Mouse (Mus musculus): ENCODE data around the gene Gstp3.
A peak's percentile ranks its signal among the peaks of the same experiment; 100 is the strongest.
"Not testable (repeated sequence)": the region's sequence is repeated elsewhere in the genome, so short reads cannot be mapped to it uniquely, and the experiment has no call there.

The Gstp3 gene

GRCm38 (mm10) chr19:4063357-4063756 is 4.0 kb upstream of the Gstp3 start:
- DNase-seq (ENCODE audit: low read depth, low spot score) = not testable (repeated sequence)

GRCm38 (mm10) chr19:4060899-4061465 is 1.6 kb upstream of the Gstp3 start:
- no peak for DNase-seq (ENCODE audit: low read depth, low spot score)

DNA sequence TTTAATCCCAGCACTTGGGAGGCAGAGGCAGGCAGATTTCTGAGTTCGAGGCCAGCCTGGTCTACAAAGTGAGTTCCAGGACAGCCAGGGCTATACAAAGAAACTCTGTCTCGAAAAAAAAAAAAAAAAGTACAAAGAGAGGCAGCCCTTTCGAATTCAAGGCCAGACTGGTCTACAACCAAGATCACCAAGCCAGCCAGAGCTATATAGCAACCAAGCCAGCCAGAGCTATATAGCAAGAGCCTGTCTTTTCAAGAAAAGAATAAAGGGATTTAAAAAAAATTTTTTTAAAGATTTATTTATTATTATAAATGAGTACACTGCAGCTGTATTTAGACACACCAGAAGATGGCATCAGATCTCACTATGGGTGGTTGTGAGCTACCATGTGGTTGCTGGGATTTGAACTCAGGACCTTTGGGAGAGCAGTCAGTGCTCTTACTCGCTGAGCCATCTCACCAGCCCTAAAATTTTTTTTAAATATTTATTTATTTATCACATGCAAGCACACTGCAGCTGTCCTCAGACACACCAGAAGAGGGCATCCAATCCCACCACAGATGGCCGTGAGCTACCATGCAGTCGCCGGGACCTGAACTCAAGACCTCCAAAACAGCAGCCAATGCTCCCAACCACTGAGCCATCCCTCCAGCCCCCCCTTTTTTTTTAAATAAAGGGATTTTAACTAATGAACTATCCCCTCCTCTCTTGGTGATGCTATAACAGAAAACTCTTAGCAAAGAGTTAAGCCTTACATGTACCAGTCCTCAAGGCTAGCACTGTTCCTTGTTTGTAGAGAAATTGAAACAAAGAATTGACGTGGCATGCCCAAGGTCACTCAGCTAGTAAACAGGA is 902 bp upstream of the Gstp3 start:
- DNase-seq (ENCODE audit: low read depth, low spot score) = not testable (repeated sequence)

DNA sequence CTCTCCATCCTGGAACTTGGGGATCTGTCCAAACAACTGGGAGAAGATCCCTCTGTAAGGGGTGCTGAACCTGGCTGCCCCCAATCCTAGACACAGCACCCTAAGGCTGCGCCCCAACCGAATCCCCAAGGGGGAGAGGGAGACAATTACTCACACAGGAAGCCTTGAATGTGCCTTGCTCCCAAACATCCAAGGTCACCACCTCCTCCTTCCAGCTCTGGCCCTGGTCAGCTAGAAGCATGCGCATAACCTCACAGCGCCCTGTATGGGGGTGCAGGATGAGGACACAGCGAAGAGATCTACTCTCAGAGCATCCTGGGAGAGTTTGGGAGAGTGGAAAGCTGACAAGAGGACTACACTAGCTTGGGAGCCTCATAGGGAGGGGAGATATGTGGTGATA is 788 bp downstream of the Gstp3 start:
- no peak for DNase-seq (ENCODE audit: low read depth, low spot score)

- no peak for DNase-seq (ENCODE audit: low read depth, low spot score)
Measured at GRCm38 (mm10) chr19:4057962-4058361, 1.4 kb downstream of the Gstp3 start.

DNA sequence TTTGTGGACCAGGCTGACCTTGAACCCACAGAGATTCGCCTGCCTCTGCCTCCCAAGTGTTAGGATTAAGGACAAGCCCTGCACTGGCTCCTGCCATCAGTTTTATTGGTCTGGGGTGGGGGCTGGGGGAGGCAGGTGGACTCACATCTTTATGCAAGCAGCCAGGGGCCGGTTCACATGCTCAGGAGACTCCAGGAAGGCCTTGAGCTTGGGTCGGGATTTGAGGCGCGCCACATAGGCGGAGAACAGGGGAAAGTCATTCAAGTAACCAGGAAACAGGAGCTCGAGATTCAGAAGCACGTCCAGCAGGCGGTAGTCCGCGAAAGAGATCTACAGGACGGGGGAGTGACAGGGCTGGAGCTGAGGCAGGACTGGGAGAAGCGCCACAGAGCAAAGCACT is 2.0 kb downstream of the Gstp3 start:
- no peak for DNase-seq (ENCODE audit: low read depth, low spot score)

DNA sequence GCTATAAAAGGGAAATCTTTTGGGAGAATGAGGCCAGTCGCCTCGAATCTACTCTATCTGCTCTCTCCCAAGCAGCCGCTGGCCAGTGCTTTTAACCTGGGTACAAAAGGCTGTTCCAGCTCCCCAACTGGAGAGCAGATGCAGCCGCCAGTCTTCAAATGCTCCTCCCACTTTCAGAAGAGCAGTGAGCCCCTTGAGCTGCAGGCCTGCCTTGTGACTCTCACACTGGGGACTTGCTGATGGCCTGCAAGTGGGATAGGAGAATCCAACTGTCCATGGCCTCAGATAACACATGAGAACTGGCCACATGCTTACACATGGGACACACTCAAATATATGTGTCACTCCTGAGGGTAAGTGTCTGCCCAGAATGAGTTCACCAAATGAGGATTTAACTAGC is 2.6 kb downstream of the Gstp3 start:
- DNase-seq (ENCODE audit: low read depth, low spot score) = no peak

DNA sequence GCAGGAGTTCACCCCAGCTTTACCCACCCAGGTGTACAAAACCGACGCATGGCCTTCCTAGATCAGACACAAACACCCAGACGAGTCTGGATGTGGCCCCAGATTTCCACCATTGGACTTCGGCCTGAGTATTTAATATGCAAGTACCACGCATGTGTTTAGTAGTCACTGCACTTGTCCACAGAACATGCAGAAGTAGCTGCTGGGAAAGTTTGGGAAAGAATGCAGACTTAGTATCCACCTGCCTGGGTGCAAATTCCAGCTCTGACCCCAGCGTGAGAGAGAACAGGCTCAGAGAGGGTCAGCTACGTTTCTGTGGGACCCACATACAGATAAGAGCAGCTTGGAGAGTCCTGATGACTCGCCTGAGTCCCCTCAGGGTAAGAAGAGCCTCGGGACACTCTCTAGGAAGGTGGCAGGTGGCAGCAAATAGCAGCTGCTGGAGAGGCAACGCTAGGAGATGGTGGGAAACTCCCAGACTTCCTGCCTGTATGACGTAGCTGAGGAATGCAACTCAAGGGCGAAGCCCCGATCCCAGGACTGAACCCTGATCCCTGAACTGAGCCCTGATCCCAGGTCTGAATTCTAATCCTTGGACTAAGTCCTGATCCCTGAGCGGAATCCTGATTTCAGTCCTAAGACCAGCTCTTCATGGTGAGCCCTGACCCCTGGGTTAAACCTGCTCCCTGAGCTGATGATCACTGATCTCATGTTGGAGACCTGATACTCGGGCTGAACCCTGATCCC is 3.2 kb downstream of the Gstp3 start:
- no peak for DNase-seq (ENCODE audit: low read depth, low spot score)

- DNase-seq (ENCODE audit: low read depth, low spot score) = no peak
Measured at GRCm38 (mm10) chr19:4055216-4055946, 4.0 kb downstream of the Gstp3 start.

DNA sequence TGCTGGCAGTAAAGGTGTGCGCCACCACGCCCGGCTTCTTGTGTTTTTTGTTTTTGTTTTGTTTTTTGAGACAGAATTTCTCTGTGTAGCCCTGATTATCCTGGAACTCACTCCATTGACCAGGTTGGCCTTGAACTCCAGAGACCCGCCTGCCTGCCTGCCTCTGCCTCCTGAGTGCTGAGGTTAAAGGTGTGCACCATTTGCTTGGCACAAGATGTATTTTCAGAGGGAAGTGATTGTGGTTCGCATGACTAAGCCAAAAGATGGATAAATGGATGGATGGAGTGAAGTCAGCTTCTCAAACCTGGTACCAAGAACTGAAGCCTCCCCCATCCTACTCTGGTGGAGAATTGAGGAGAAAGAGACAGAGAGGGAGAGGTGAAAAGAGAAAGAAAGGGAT is 4.8 kb downstream of the Gstp3 start:
- no peak for DNase-seq (ENCODE audit: low read depth, low spot score)

- no peak for DNase-seq (ENCODE audit: low read depth, low spot score)
Measured at GRCm38 (mm10) chr19:4052516-4053030, 6.8 kb downstream of the Gstp3 start.

- DNase-seq (ENCODE audit: low read depth, low spot score) = peak; percentile 34
Measured at GRCm38 (mm10) chr19:4051741-4052515, 7.4 kb downstream of the Gstp3 start.

DNA sequence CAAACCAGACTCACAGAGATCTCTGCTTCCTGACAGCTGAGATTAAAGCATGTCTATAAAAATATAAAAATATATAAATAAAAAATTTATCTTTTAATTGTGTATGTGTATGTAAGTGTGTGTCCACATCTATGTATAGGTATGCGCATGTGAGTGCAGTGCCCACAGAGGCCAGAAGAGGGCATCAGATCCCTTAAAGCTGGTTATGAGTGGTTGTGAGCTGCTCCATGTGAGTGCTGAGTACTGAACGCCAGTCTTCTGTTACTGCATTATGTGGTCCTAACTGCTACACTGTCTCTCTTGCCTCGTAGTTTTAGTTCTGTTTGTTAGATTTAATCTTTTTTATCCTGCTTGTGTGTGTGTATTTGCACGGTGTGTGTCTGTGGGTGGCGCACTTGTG is 8.4 kb downstream of the Gstp3 start:
- DNase-seq (ENCODE audit: low read depth, low spot score) = no peak

DNA sequence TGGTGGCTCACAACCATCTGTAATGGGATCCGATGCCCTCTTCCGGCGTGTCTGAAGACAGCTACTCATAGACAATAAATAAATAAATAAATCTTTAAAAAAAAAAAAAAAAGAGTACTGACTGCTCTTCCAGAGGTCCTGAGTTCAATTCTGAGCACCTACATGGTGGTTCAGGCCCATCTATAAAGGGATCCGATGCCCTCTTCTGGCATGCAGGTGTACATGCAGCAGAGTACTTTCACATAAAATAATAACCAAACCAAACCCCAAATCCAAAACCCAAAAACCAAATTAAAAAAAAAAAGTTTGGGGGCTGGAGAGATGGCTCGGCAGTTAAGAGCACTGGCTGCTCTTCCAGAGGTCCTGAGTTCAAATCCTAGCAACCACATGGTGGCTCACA is 10.3 kb downstream of the Gstp3 start:
- not testable (repeated sequence) for DNase-seq (ENCODE audit: low read depth, low spot score)

GRCm38 (mm10) chr19:4047859-4048258 is 11.5 kb downstream of the Gstp3 start:
- DNase-seq (ENCODE audit: low read depth, low spot score) = peak; percentile 80

GRCm38 (mm10) chr19:4046866-4047254 is 12.5 kb downstream of the Gstp3 start:
- no peak for DNase-seq (ENCODE audit: low read depth, low spot score)

GRCm38 (mm10) chr19:4045966-4046865 is 13.2 kb downstream of the Gstp3 start, which contains the start of gene Gstp2:
TSS of gene Gstp2 (minus strand) at chr19:4046023.
- peak; percentile 90 for DNase-seq (ENCODE audit: low read depth, low spot score)

- DNase-seq (ENCODE audit: low read depth, low spot score) = not testable (repeated sequence)
Measured at GRCm38 (mm10) chr19:4044109-4044508, 15.3 kb downstream of the Gstp3 start.

- DNase-seq (ENCODE audit: low read depth, low spot score) = peak; percentile 80
Measured at GRCm38 (mm10) chr19:4042124-4042523, 17.2 kb downstream of the Gstp3 start.

GRCm38 (mm10) chr19:4041500-4041899 is 17.9 kb downstream of the Gstp3 start:
- not testable (repeated sequence) for DNase-seq (ENCODE audit: low read depth, low spot score)
